Mouse (Mus musculus) midbrain, embryonic 15.5 days (tissue): ENCODE measurements around the gene Rpl24. TPM values are rescaled to one million over a fixed set of nuclear protein-coding genes. Genes with fewer than 3 reads are reported as not detected.

Source experiments
- ATAC-seq: fragments of 200-750 bp; cut with Nextera tagmentation; replicated peaks from 2 replicates; pipeline ENCODE4 v1.8.0; 2017; ENCODE audit warnings: moderate TSS enrichment
- H3K27ac ChIP-seq: fragments of 300-500 bp; sonication (generic); 2 replicates; pipeline ENCODE4 v1.5.1; 2015; ENCODE audit warnings: mild to moderate bottlenecking, inconsistent platforms
- H3K27me3 ChIP-seq: fragments of 300-500 bp; sonication (generic); replicated peaks from 2 replicates; pipeline ENCODE4 v1.6.1; 2015; ENCODE audit warnings: inconsistent platforms
- H3K36me3 ChIP-seq: fragments of 300-500 bp; sonication (generic); replicated peaks from 2 replicates; pipeline ENCODE4 v1.6.1; 2015; ENCODE audit warnings: inconsistent platforms
- H3K4me1 ChIP-seq: fragments of 300-500 bp; sonication (generic); 2 replicates; pipeline ENCODE4 v1.6.1; 2015; ENCODE audit warnings: inconsistent platforms
- H3K4me2 ChIP-seq: fragments of 300-500 bp; sonication (generic); 2 replicates; pipeline ENCODE4 v1.6.1; 2015; ENCODE audit warnings: inconsistent platforms, mild to moderate bottlenecking, moderate library complexity
- H3K4me3 ChIP-seq: fragments of 300-500 bp; sonication (generic); 2 replicates; pipeline ENCODE4 v1.5.1; 2015; ENCODE audit warnings: mild to moderate bottlenecking, inconsistent platforms
- H3K9ac ChIP-seq: fragments of 300-500 bp; sonication (generic); 2 replicates; pipeline ENCODE4 v1.6.1; 2015; ENCODE audit warnings: mild to moderate bottlenecking, inconsistent platforms
- H3K9me3 ChIP-seq: fragments of 300-500 bp; sonication (generic); 2 replicates; pipeline ENCODE4 v1.6.1; 2016; ENCODE audit warnings: inconsistent platforms
- WGBS: fragments of 180-500 bp; shearing (Covaris S2); methylation state at CpG from one replicate; pipeline ENCODE4 v1.1.7; 2015; ENCODE audit warnings: mixed read lengths; 5-methylcytosine and 5-hydroxymethylcytosine counted together
- polyA plus RNA-seq: library from polyadenylated mRNA; unstranded; fragments of >200 nt; fragmentation: Nextera tagmentation; extraction: Ambion mirVana; gene quantifications from 2 replicates; pipeline ENCODE4 v1.2.1, GENCODE M21; 2015

Rpl24 gene
- polyA plus RNA-seq, 1 experiment from 2014 or later = 447 TPM

DNA sequence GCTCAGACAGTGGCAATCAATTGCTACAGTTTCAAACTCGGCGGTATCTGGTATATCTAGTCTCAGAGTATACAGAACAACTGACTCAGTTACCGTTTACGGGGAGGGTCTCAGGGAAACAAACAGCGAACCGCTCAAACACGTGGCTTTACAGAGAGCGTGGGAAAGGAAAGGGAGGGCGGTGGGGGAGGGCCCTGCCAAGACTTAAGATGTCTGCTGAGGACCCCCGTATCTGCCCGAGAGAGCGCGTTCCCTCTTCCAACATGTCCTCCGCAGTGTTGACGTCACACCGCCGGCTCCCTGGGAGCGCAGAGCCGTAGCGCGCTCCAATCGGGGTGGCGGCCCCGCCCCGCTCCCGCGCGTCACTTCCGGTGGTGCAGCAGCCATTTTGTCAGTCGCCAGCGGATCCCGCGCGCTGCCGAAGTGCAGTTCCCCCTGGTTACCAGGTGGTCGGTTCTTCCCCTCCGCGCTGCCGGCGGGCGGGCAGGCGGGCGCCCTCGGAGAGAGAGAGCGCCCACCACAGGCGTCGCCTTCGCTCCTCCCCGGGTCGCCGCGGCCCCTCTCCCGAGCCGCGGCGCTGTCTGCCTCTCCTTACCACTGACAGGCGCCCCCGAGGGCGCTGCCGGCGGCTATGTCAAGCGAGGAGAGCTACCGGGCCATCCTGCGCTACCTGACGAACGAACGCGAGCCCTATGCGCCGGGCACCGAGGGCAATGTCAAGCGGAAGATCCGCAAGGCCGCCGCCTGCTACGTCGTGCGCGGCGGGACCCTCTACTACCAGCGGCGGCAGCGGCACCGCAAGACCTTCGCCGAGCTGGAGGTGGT, 7.6 kb downstream of the Rpl24 start, which contains the start of gene Zbtb11:
Zbtb11 (plus strand) TSS at position 453 of the 825 bp plus-strand sequence.
- ATAC-seq = peak; percentile 99
- under 1% methylated on average over 82 of the region's 86 CpGs for WGBS
- H3K36me3 ChIP-seq = peaks cover 34% of the 10 kb centered on the region
- H3K27ac ChIP-seq = peak within 1 kb of the TSS; percentile 91
- H3K9ac ChIP-seq = peak within 1 kb of the TSS; percentile 96
- no peaks in the 10 kb centered on the region for H3K27me3 ChIP-seq
- peak within 1 kb of the TSS; percentile 99 for H3K4me3 ChIP-seq
- peaks cover 44% of the 10 kb centered on the region for H3K4me1 ChIP-seq
- peak within 1 kb of the TSS; percentile 91 for H3K4me2 ChIP-seq
- H3K9me3 ChIP-seq = no peaks in the 10 kb centered on the region

DNA sequence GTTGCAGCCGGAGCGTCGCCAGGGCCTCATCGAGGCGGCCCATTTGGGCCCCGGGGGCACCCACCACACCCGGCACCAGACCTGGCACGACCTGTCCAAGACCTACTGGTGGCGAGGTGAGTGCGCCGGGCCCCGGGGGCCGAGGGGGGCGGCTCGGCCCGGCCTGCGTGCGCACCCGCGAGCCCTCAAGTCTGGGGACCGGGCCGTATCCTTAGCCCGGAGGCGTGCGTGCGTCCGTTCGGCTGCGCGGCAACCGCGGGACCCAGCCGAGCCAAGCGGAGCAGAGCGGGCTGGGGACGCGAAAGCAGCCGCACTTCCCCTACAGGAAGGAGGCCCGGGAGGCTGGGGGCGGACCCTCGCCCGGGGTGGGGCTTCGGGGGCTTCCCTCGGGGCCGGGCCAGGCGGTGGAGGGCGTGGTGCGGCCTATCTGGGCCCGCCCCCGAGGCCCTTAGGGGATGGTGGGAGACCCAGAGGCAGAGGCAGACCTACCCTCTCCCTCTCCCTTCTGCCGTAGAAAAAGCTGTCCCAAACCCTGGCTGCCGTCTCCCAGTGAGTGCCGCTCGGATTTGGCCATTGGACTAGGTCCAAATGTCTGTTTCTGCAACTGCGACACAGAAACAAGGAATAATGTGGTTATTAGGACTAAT, 8.3 kb downstream of the Rpl24 start:
- ATAC-seq = peak; percentile 70
- under 1% methylated on average over 51 of the region's 55 CpGs for WGBS
- Histone ChIP-seq H3K4me2 (peak overlapping the region; percentile 91), H3K9ac (peak overlapping the region; percentile 96), H3K36me3 (peaks cover 33% of the 10 kb centered on the region), H3K4me1 (peaks cover 40% of the 10 kb centered on the region), H3K9me3 (no peaks in the 10 kb centered on the region), H3K4me3 (peak overlapping the region; percentile 99), H3K27ac (peak overlapping the region; percentile 91), H3K27me3 (no peaks in the 10 kb centered on the region)

DNA sequence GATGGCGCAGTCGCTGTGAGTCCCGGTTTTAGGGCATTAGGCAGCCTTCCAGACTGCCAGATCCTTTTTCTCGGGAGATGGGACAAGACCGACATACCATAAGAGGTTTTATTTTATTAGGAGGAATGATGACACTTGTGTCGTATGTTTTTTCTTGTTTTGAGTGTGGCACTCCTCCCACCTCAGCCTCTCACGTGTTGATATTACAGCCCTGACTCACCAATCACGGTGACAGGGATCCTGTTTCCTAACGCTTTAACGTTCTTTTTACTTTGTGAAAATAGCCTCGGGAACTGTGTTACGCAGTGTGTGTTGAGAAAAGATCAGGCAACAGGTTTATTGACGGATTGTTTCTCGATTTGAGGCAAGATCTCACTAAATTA, 8.8 kb downstream of the Rpl24 start:
- peak overlapping the region; percentile 91 for H3K4me2 ChIP-seq
- 9% methylated on average over 14 of the region's 14 CpGs for WGBS
- peak overlapping the region; percentile 99 for H3K4me3 ChIP-seq
- peak overlapping the region; percentile 91 for H3K27ac ChIP-seq
- peaks cover 35% of the 10 kb centered on the region for H3K4me1 ChIP-seq
- no peak for ATAC-seq
- no peaks in the 10 kb centered on the region for H3K9me3 ChIP-seq
- H3K9ac ChIP-seq = peak overlapping the region; percentile 96
- H3K36me3 ChIP-seq = peaks cover 28% of the 10 kb centered on the region
- no peaks in the 10 kb centered on the region for H3K27me3 ChIP-seq

DNA sequence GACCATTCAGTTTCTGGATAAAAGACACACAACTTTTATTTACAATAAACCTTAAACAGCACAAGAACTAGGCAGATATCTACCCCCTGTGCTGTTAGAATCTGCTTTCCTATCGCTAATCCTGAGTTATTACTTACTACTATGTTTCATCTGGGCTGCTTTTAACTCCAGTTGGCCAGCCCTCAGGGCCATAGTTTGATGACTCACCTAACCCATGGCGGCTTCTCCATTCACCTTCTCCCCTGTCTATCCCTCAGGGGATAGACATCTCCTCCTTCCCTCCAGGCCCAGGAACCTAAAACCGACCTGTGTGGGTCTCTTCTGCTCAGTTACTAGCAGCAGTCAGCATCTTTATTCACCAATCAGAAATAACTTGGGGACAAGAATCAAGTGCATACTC, 19.9 kb downstream of the Rpl24 start:
- H3K4me1 ChIP-seq = no peaks in the 10 kb centered on the region
- 94% methylated on average over 3 of the region's 3 CpGs for WGBS
- H3K36me3 ChIP-seq = peaks cover 23% of the 10 kb centered on the region; the same call in 1 of the 2 replicates
- no peak overlapping the region for H3K9ac ChIP-seq
- no peaks in the 10 kb centered on the region for H3K27me3 ChIP-seq
- H3K4me3 ChIP-seq = no peak overlapping the region
- no peak overlapping the region for H3K4me2 ChIP-seq
- H3K27ac ChIP-seq = no peak overlapping the region
- no peak for ATAC-seq
- H3K9me3 ChIP-seq = no peaks in the 10 kb centered on the region

DNA sequence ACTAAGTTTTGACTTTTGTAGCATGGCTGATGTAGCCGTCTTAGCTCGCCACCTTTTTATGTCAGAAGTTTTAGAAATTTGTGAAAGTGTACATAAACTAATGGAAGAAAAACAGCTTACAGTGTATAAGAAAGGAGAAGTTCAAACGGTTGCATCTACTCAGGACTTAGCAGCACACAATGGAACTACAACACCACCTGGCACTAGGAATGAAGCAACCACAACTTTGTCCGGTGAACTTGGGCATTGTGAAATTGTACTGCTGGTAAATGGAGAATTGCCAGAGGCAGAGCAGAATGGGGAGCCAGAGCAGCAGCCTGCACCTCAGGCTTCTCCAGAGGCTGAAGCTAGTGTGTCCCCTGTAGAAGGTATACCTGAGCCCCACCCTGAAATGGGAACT, 24.2 kb downstream of the Rpl24 start:
- no peaks in the 10 kb centered on the region for H3K9me3 ChIP-seq
- no peaks in the 10 kb centered on the region for H3K27me3 ChIP-seq
- H3K4me3 ChIP-seq = no peak overlapping the region
- 95% methylated on average over 4 of the region's 4 CpGs for WGBS
- H3K27ac ChIP-seq = no peak overlapping the region
- H3K4me2 ChIP-seq = no peak overlapping the region
- no peak overlapping the region for H3K9ac ChIP-seq
- ATAC-seq = no peak
- no peaks in the 10 kb centered on the region for H3K4me1 ChIP-seq
- H3K36me3 ChIP-seq = 0 out of 2 replicates have a peak, but pooled peaks cover 18% of the 10 kb centered on the region

DNA sequence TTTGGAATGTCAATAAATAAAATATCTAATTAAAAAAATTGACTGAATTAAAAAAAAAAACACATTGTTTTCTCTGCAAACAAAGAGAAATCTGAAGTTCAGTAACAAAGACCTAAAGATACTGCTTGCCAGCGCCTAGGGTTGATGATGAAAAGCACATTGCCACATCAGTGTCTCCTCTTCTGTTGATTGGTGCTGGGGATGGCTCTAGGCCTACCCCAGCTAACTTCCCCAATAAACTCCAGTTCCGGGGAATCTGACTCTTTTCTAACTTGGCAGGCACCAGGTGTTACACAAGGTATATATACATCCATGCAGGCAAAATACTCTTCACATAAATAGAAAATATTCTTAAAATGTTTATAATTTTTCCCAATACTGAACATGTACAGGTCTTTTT, 28.2 kb downstream of the Rpl24 start:
- Histone ChIP-seq H3K9me3 (no peaks in the 10 kb centered on the region), H3K27ac (no peak overlapping the region), H3K4me2 (no peak overlapping the region), H3K9ac (no peak overlapping the region), H3K4me1 (no peaks in the 10 kb centered on the region), H3K4me3 (no peak overlapping the region), H3K27me3 (no peaks in the 10 kb centered on the region), H3K36me3 (peaks cover 10% of the 10 kb centered on the region; the same call in 1 of the 2 replicates)
- no peak for ATAC-seq
- WGBS = 94% methylated on average over 2 of the region's 2 CpGs

DNA sequence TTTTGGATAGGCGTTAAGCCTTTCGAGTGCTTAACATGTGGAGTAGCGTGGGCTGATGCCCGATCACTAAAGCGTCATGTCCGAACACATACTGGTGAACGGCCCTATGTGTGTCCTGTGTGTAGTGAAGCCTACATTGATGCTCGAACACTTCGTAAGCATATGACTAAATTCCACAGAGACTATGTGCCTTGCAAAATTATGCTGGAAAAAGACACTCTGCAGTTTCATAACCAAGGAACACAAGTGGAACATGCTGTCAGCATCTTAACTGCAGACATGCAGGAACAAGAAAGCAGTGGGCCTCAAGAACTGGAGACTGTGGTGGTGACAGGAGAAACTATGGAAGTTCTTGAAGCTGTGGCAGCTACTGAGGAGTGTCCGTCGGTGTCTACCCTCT, 40.7 kb downstream of the Rpl24 start:
- no peak overlapping the region for H3K27ac ChIP-seq
- WGBS = 97% methylated on average over 11 of the region's 11 CpGs
- ATAC-seq = no peak
- H3K27me3 ChIP-seq = no peaks in the 10 kb centered on the region
- peaks cover 31% of the 10 kb centered on the region for H3K36me3 ChIP-seq
- no peaks in the 10 kb centered on the region for H3K4me1 ChIP-seq
- no peaks in the 10 kb centered on the region for H3K9me3 ChIP-seq
- H3K9ac ChIP-seq = no peak overlapping the region
- no peak overlapping the region for H3K4me3 ChIP-seq
- no peak overlapping the region for H3K4me2 ChIP-seq

DNA sequence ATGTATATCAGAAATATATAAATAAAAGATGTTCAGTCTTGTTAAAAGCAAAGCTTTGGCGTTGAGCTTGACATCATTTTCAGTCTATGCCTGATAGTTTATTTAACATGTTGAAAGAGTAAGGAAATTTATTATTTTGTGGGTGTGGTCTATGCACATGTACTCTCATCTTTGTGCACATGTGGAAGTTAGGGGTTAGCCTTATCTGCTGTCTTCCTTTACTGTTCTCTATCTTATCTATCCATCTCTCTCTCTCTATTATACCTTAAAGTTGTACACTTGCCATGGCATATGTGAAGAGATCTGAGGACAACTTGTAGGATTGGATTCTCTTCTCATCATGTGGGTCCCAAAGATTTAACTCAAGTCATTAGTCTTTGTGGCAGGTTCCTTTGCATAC, 42.8 kb downstream of the Rpl24 start:
- Histone ChIP-seq H3K36me3 (peaks cover 24% of the 10 kb centered on the region), H3K9me3 (no peaks in the 10 kb centered on the region), H3K4me3 (no peak overlapping the region), H3K4me1 (no peaks in the 10 kb centered on the region), H3K27me3 (no peaks in the 10 kb centered on the region), H3K4me2 (no peak overlapping the region), H3K27ac (no peak overlapping the region), H3K9ac (no peak overlapping the region)
- ATAC-seq = no peak
- 98% methylated on average over 1 of the region's 1 CpGs for WGBS

DNA sequence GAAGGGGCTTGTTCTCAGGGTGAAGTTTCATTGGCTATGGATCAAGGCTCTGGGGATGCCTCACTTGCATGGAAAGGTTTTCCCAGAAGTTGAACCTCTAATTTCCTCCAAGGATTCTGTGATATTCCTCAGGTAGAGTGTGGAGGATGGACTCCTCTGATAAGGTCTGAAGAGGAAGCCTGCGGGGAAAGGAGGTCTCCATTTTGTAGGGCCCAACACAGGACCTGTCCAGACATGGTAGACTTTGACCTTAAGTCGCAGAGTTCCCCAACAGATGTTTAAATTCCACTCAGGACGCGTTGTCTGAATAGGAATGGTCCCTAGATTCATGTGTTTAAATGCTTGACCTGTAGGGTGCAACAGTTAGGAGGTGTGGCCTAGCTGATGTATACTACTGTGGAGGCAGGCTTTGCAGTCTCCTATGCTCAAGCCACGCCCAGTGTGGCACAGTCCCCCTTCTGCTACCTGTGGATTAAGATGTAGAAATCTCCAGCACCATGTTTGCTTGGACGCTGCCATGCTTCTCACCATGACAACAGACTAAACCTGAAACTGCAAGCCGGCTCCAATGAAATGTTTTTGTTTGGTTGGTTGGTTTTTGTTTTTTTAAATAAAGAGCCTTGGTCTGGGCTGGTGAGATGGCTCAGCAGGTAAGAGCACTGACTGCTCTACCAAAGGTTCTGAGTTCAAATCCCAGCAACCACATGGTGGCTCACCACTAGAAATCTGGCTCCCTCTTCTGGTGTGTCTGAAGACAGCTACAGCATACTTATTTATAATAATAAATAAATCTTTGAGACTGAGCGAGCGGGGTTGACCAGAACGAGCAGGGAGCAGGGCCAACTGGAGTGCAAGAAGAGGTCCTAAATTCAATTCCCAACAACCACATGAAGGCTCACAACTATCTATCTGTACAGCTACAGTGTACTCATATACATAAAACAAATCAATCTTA, 47.0 kb downstream of the Rpl24 start:
- Histone ChIP-seq H3K36me3 (peaks cover 10% of the 10 kb centered on the region), H3K27me3 (no peaks in the 10 kb centered on the region), H3K27ac (no peak overlapping the region), H3K9ac (no peak overlapping the region), H3K4me3 (no peak overlapping the region), H3K4me2 (no peak overlapping the region), H3K9me3 (no peaks in the 10 kb centered on the region), H3K4me1 (no peaks in the 10 kb centered on the region)
- WGBS = 92% methylated on average over 10 of the region's 10 CpGs
- no peak; the same call in 1 of the 2 replicates for ATAC-seq

DNA sequence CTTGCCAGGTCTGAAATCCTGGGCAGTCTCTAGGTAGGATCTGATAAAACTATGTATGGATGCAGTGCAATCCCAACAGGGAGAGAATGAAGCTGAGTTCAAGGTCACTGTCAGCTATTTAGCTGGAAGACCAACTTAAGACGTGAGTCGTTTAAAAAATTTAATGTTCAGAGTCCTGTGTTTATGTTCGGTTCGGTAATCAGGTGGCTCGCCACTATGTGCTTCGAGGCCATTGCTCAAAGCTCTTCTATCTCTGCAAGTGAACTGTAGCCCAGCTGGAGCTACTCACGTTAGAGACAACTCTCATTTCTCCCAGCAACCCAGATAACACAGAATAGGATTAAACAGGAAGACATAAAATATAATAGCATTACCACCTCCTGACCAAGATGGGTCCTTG, 48.0 kb downstream of the Rpl24 start:
- 81% methylated on average over 7 of the region's 7 CpGs for WGBS
- no peaks in the 10 kb centered on the region for H3K9me3 ChIP-seq
- no peaks in the 10 kb centered on the region for H3K27me3 ChIP-seq
- H3K27ac ChIP-seq = no peak overlapping the region
- ATAC-seq = no peak
- H3K9ac ChIP-seq = no peak overlapping the region
- H3K36me3 ChIP-seq = peaks cover 18% of the 10 kb centered on the region
- H3K4me2 ChIP-seq = no peak overlapping the region
- no peak overlapping the region for H3K4me3 ChIP-seq
- no peaks in the 10 kb centered on the region for H3K4me1 ChIP-seq

DNA sequence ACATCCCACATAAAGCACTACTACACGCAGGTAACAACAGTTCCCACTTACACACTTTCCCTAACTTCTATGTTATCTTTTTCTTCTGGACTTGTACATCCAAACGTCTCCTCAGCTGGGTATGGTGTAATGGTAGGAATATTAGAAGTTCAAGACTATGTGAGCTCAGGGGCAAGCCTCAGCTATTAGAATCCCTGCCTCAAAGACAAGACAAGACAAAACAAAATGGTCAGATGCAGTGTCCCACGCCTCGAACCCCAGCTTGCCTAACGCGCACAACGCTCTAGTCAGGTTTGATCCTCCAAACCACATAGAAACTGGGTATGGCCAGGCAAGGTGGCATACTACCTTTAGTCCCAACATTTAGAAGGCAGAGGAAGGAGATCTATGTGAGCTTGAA, 53.6 kb downstream of the Rpl24 start:
- Histone ChIP-seq H3K4me1 (no peaks in the 10 kb centered on the region), H3K4me3 (no peak overlapping the region), H3K4me2 (no peak overlapping the region), H3K36me3 (peaks cover 30% of the 10 kb centered on the region), H3K27me3 (no peaks in the 10 kb centered on the region), H3K9me3 (no peaks in the 10 kb centered on the region), H3K9ac (no peak overlapping the region), H3K27ac (no peak overlapping the region)
- ATAC-seq = no peak
- WGBS = 98% methylated on average over 7 of the region's 7 CpGs
